Mouse (Mus musculus) C2C12 (cell line): ENCODE data around the gene Tnrc6c.

Experiments
- CEBPB ChIP-seq: IDR thresholded peaks from one replicate; pipeline ENCODE4 v1.6.1; 2011; ENCODE audit warnings: low read depth, mild to moderate bottlenecking, control low read depth, moderate library complexity
- CTCF ChIP-seq: IDR thresholded peaks from one replicate; pipeline ENCODE4 v1.5.1; 2011; ENCODE audit not compliant: control insufficient read depth, insufficient read depth, insufficient read length
- FOSL1 ChIP-seq: IDR thresholded peaks from one replicate; pipeline ENCODE4 v1.8.0; 2011; ENCODE audit warnings: mild to moderate bottlenecking, low read length; ENCODE audit not compliant: poor library complexity, insufficient read depth, severe bottlenecking
- MYOD1 ChIP-seq: IDR thresholded peaks from one replicate; pipeline ENCODE4 v1.6.1; 2011; ENCODE audit warnings: low read depth; ENCODE audit not compliant: control insufficient read depth, insufficient read length
- MYOG ChIP-seq: IDR thresholded peaks from one replicate; pipeline ENCODE4 v1.6.1; 2011; ENCODE audit not compliant: control insufficient read depth, insufficient read length; ENCODE audit errors: extremely low read depth
- USF1 ChIP-seq: IDR thresholded peaks from one replicate; pipeline ENCODE4 v1.6.1; 2011; ENCODE audit warnings: low read depth, mild to moderate bottlenecking, control low read depth, moderate library complexity

DNA sequence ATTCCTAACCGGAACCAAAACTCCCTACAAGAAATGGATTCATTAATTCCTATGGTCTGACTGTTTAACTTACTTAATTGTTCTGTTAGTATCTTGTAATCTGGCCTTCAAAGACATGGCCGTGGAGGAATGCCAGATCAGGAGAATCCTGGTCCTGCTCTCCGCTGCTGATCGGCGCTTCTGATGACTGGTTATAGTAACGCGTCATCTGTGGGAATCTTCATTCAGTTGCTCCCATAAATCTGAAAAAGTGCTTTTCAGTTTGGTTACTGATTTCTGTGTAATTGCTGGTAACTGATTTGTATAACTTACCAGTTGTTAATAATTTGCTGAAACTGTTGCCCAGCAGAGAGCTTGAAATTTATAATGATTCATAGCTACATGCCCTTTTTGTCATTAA, 77.4 kb downstream of the Tnrc6c start:
- TF ChIP-seq CTCF (no peak), MYOG (no peak), MYOD1 (no peak), FOSL1 (no peak), CEBPB (no peak), USF1 (no peak)
